Mouse (Mus musculus): ENCODE results near the gene Fcgr4.

DNA sequence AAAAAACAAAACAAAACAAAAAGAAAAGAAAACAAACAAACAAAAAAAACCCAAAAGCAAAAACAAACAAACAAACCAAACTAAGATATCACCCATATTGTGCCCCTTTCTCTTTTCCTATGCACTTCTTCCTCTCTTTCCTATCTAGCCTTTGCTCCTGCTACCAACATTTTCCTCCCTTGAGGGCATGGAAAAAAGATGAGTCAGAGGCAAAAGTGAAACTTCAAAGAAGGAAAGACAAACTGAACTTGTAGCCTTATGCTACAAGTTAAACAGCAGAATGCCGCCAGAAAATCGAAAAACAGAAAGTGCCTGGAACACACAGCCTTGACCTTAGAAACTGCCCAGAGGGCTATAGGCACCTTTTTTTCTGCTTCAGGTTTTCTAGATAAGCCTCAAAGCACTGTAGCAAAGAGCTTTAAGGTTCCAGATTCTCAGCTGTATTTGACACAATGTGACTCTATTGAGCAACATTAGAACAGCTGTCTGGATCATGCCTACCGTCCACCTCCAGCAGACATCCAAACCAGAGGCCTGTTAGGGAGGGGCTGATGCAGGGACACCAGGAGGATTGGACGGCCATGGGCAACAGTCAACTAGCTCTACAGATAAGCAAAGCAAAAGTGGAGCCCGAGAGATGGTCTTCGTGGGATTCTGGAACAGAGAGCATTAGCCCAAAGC is 1.9 kb upstream of the Fcgr4 start:
- TF ChIP-seq CTCF (IDR thresholded peaks at IDR 0.05; ENCODE audit: control insufficient read depth, insufficient read depth, insufficient read length) (no peak), MAX (IDR thresholded peaks at IDR 0.05) (no peak), CEBPB (IDR thresholded peaks at IDR 0.05; ENCODE audit: low read depth) (peak; percentile 63), USF1 (IDR thresholded peaks at IDR 0.05; ENCODE audit: low read depth) (no peak), MYOG (IDR thresholded peaks at IDR 0.05; ENCODE audit: control insufficient read depth, extremely low read depth, insufficient read length) (no peak)

All from C2C12 (cell line).